Mouse (Mus musculus) CH12.LX (cell line): Measurements from ENCODE around the gene Arhgef26. TPM values are rescaled to one million over a fixed set of nuclear protein-coding genes. Genes with fewer than 3 reads are reported as not detected.

Experiments used
- DNase-seq: peaks from one replicate; pipeline ENCODE4 v3.0.0-alpha.2; 2013; ENCODE audit errors: extremely low read depth
- H3K27ac ChIP-seq: 2 replicates; pipeline ENCODE4 v1.5.1; 2012; ENCODE audit warnings: low read depth, mild to moderate bottlenecking, control low read depth, moderate library complexity; ENCODE audit not compliant: insufficient read depth
- H3K27me3 ChIP-seq: replicated peaks from 2 replicates; pipeline ENCODE3; 2012; ENCODE audit warnings: inconsistent platforms
- H3K36me3 ChIP-seq, 2 experiments: replicated peaks in 1 of 2; 2 replicates each; pipeline versions ENCODE3 to v1.6.1; 2012; ENCODE audit warnings: inconsistent platforms in 1 of 2, low read length in 1 of 2, mild to moderate bottlenecking in 1 of 2, mixed read lengths in 1 of 2, moderate library complexity in 1 of 2; ENCODE audit not compliant: control insufficient read depth in 1 of 2, insufficient read depth in 1 of 2
- H3K4me1 ChIP-seq, 2 experiments: 2 replicates each; pipeline ENCODE4 v1.6.1; 2012; ENCODE audit warnings: inconsistent platforms in 1 of 2, moderate library complexity in 1 of 2; ENCODE audit not compliant: insufficient read depth in 2 of 2, control insufficient read depth in 1 of 2
- H3K4me2 ChIP-seq: 2 replicates; pipeline ENCODE4 v1.6.1; 2012; ENCODE audit warnings: low read depth, mild to moderate bottlenecking, control low read depth; ENCODE audit not compliant: poor library complexity, insufficient read depth, severe bottlenecking
- H3K4me3 ChIP-seq, 3 experiments: fragments of 150-350 bp in 1 of 3; sonication (generic) in 1 of 3; replicated peaks in 1 of 3; 2 replicates each; pipeline versions ENCODE3 to v1.5.1; 2011 to 2012; ENCODE audit warnings: low read depth in 2 of 3, low read length in 2 of 3, mild to moderate bottlenecking in 2 of 3, moderate library complexity in 2 of 3, control low read depth in 1 of 3, improper control_type of control experiment in 1 of 3, inconsistent platforms in 1 of 3, mixed read lengths in 1 of 3; ENCODE audit not compliant: poor library complexity in 1 of 3
- H3K79me2 ChIP-seq: replicated peaks from 2 replicates; pipeline ENCODE4 v1.6.1; 2012; ENCODE audit warnings: mild to moderate bottlenecking, moderate library complexity; ENCODE audit not compliant: control insufficient read depth, poor library complexity, insufficient read depth, severe bottlenecking; ENCODE audit errors: extremely low read depth
- H3K9ac ChIP-seq: 2 replicates; pipeline ENCODE4 v1.6.1; 2012; ENCODE audit warnings: low read depth, mild to moderate bottlenecking, control low read depth, moderate library complexity; ENCODE audit not compliant: insufficient read depth
- H3K9me3 ChIP-seq: replicated peaks from 2 replicates; pipeline ENCODE3; 2012; ENCODE audit warnings: low read length, inconsistent platforms, mixed read lengths
- CTCF ChIP-seq, 2 experiments: IDR thresholded peaks in 1 of 2; conservative IDR thresholded peaks in 1 of 2; 2 replicates each; pipeline ENCODE4 v1.5.1; 2011 to 2012; ENCODE audit warnings: low read depth in 2 of 2, low read length in 2 of 2, improper control_type of control experiment in 1 of 2, inconsistent platforms in 1 of 2, mild to moderate bottlenecking in 1 of 2, moderate library complexity in 1 of 2
- ELF1 ChIP-seq: IDR thresholded peaks from 2 replicates; pipeline ENCODE4 v1.6.1; 2014; ENCODE audit warnings: low read depth, mild to moderate bottlenecking, inconsistent platforms, low read length, improper control_type of control experiment
- JUN ChIP-seq: IDR thresholded peaks from 2 replicates; pipeline ENCODE4 v1.6.1; 2011; ENCODE audit warnings: low read depth, mild to moderate bottlenecking, low read length, improper control_type of control experiment, moderate library complexity; ENCODE audit not compliant: insufficient read depth
- KAT2A ChIP-seq: IDR thresholded peaks from 2 replicates; pipeline ENCODE4 v1.6.1; 2012; ENCODE audit warnings: low read length, improper control_type of control experiment, inconsistent platforms; ENCODE audit not compliant: insufficient replicate concordance
- MAFK ChIP-seq: IDR thresholded peaks from 2 replicates; pipeline ENCODE4 v1.6.1; 2011; ENCODE audit warnings: low read length, improper control_type of control experiment; ENCODE audit not compliant: insufficient replicate concordance
- MAZ ChIP-seq: IDR thresholded peaks from 2 replicates; pipeline ENCODE4 v1.6.1; 2012; ENCODE audit warnings: low read depth, mild to moderate bottlenecking, inconsistent platforms, low read length, improper control_type of control experiment, moderate library complexity
- MEF2A ChIP-seq: IDR thresholded peaks from 2 replicates; pipeline ENCODE4 v1.6.1; 2014; ENCODE audit warnings: low read depth, mild to moderate bottlenecking, inconsistent platforms, low read length, improper control_type of control experiment, borderline replicate concordance
- MXI1 ChIP-seq: IDR thresholded peaks from 2 replicates; pipeline ENCODE4 v1.6.1; 2011; ENCODE audit warnings: mild to moderate bottlenecking, low read depth, low read length, improper control_type of control experiment
- RAD21 ChIP-seq: IDR thresholded peaks from 2 replicates; pipeline ENCODE4 v1.6.1; 2011; ENCODE audit warnings: low read depth, mild to moderate bottlenecking, low read length, improper control_type of control experiment, moderate library complexity
- RCOR1 ChIP-seq: conservative IDR thresholded peaks from 2 replicates; pipeline ENCODE4 v1.6.1; 2012; ENCODE audit warnings: low read depth, mild to moderate bottlenecking, inconsistent platforms, low read length, improper control_type of control experiment
- SIN3A ChIP-seq: IDR thresholded peaks from 2 replicates; pipeline ENCODE4 v1.6.1; 2012; ENCODE audit warnings: low read length, improper control_type of control experiment, inconsistent platforms
- TBP ChIP-seq: conservative IDR thresholded peaks from 2 replicates; pipeline ENCODE4 v1.6.1; 2011; ENCODE audit warnings: low read depth, low read length, improper control_type of control experiment
- TCF12 ChIP-seq: IDR thresholded peaks from 2 replicates; pipeline ENCODE4 v1.6.1; 2014; ENCODE audit warnings: low read depth, mild to moderate bottlenecking, inconsistent platforms, low read length, improper control_type of control experiment
- USF1 ChIP-seq: IDR thresholded peaks from 2 replicates; pipeline ENCODE4 v1.6.1; 2014; ENCODE audit warnings: low read depth, mild to moderate bottlenecking, inconsistent platforms, low read length, improper control_type of control experiment
- ZKSCAN1 ChIP-seq: IDR thresholded peaks from 2 replicates; pipeline ENCODE4 v1.6.1; 2012; ENCODE audit warnings: low read depth, inconsistent platforms, low read length, improper control_type of control experiment, borderline replicate concordance
- dilution Hi-C: fragments of 300-500 bp; cut with MboI; formaldehyde crosslinking; loops from 2 replicates; pipeline ENCODE4 v1.14.3; 2020; ENCODE audit warnings: low sequenced_read_pairs; ENCODE audit not compliant: extremely low pct_unique_long_range_greater_than_20kb, extremely low pct_ligation_motif_present
- in situ Hi-C: fragments of 300-500 bp; cut with MboI; formaldehyde crosslinking; loops from 3 replicates; pipeline ENCODE4 v1.14.3; 2019; ENCODE audit warnings: low sequenced_read_pairs, low pct_ligation_motif_present, low pct_unique_long_range_greater_than_20kb, mixed read lengths
- polyA plus RNA-seq: library from polyadenylated mRNA; unstranded; fragments of >175 nt; gene quantifications from 2 replicates; pipeline ENCODE4 v1.2.1, GENCODE M21; 2012; ENCODE audit warnings: low read depth; ENCODE audit not compliant: insufficient read length
- total RNA-seq, 2 experiments: library from RNA; depleted of rRNA; stranded (reverse); fragments of 300-350 nt in 1 of 2; fragments of >200 nt in 1 of 2; gene quantifications; 2 replicates each; pipeline ENCODE4 v1.2.3; 2012 to 2014

The Arhgef26 gene
- total and polyA plus RNA-seq, 3 experiments, result under 0.01 to 0.11 TPM; not detected in 1

GRCm38 (mm10) chr3:62399826-62400746 is 61.9 kb downstream of the Arhgef26 start:
- in situ Hi-C loops, result no loop called here
- DNase-seq, result no peak
- no peaks in the 10 kb centered on the region for H3K36me3 ChIP-seq
- no peak overlapping the region for H3K9ac ChIP-seq
- H3K27me3 ChIP-seq, result no peaks in the 10 kb centered on the region
- no peak overlapping the region for H3K4me2 ChIP-seq
- no peaks in the 10 kb centered on the region for H3K4me1 ChIP-seq
- no peak overlapping the region for H3K27ac ChIP-seq
- H3K4me3 ChIP-seq, result no peak overlapping the region
- H3K9me3 ChIP-seq, result peaks cover 7% of the 10 kb centered on the region
- H3K79me2 ChIP-seq, result no peaks in the 10 kb centered on the region
- dilution Hi-C loops, result no loop called here
- TF ChIP-seq SIN3A (no peak), TBP (no peak), CTCF (conservative IDR thresholded peaks at IDR 0.05 in 1 of 2, IDR thresholded peaks at IDR 0.05 in 1 of 2; ENCODE audit: low read depth in 2 of 2, low read length in 2 of 2) (no peak), ZKSCAN1 (no peak)
- TF ChIP-seq, all 38 proteins: peak for 0

GRCm38 (mm10) chr3:62402466-62402865 is 64.3 kb downstream of the Arhgef26 start:
- no peak for DNase-seq
- Histone ChIP-seq H3K79me2 (no peaks in the 10 kb centered on the region), H3K36me3 (no peaks in the 10 kb centered on the region), H3K27ac (no peak overlapping the region), H3K4me2 (no peak overlapping the region), H3K9ac (no peak overlapping the region), H3K27me3 (no peaks in the 10 kb centered on the region), H3K9me3 (peaks cover 11% of the 10 kb centered on the region), H3K4me1 (no peaks in the 10 kb centered on the region), H3K4me3 (no peak overlapping the region)
- in situ Hi-C loops (no loop called here), dilution Hi-C loops (no loop called here)
- TF ChIP-seq RCOR1, result no peak
- TF ChIP-seq USF1, result no peak
- no peak for TF ChIP-seq SIN3A
- no peak for TF ChIP-seq MEF2A
- TF ChIP-seq JUN, result no peak
- TF ChIP-seq ELF1, result no peak

- H3K4me1 ChIP-seq, result no peaks in the 10 kb centered on the region
- H3K27me3 ChIP-seq, result no peaks in the 10 kb centered on the region
- in situ Hi-C loops (no loop called here), dilution Hi-C loops (no loop called here)
- no peak for DNase-seq
- no peak overlapping the region for H3K4me2 ChIP-seq
- no peaks in the 10 kb centered on the region for H3K36me3 ChIP-seq
- H3K4me3 ChIP-seq, result no peak overlapping the region
- TF ChIP-seq MAFK (no peak), KAT2A (no peak), RAD21 (no peak), USF1 (no peak), TCF12 (no peak), MAZ (no peak), MXI1 (no peak), TBP (no peak)
- H3K79me2 ChIP-seq, result no peaks in the 10 kb centered on the region
- no peak overlapping the region for H3K27ac ChIP-seq
- peaks cover 15% of the 10 kb centered on the region for H3K9me3 ChIP-seq
- no peak overlapping the region for H3K9ac ChIP-seq
Measured at GRCm38 (mm10) chr3:62404477-62405246, 66.5 kb downstream of the Arhgef26 start.
